Mouse (Mus musculus): Measurements from ENCODE around the gene Fam110c.
A peak's percentile ranks its signal among the peaks of the same experiment; 100 is the strongest.

Fam110c gene

GRCm38 (mm10) chr12:31116005-31116466 is 42.4 kb downstream of the Fam110c start:
- DNase-seq, result peak; percentile 65

GRCm38 (mm10) chr12:31120535-31120934 is 46.9 kb downstream of the Fam110c start:
- DNase-seq, result no peak

- no peak for DNase-seq
Measured at GRCm38 (mm10) chr12:31122892-31123622, 49.4 kb downstream of the Fam110c start.

GRCm38 (mm10) chr12:31126071-31126470 is 52.4 kb downstream of the Fam110c start:
- DNase-seq, result no peak

- DNase-seq, result no peak
Measured at GRCm38 (mm10) chr12:31129548-31129947, 55.9 kb downstream of the Fam110c start.
